Mouse (Mus musculus): Measurements from ENCODE around the gene Cpvl. TPM values are rescaled to one million over a fixed set of nuclear protein-coding genes. Genes with fewer than 3 reads are reported as not detected.

Cpvl gene
- total and polyA plus RNA-seq, 3 experiments, result not detected

DNA sequence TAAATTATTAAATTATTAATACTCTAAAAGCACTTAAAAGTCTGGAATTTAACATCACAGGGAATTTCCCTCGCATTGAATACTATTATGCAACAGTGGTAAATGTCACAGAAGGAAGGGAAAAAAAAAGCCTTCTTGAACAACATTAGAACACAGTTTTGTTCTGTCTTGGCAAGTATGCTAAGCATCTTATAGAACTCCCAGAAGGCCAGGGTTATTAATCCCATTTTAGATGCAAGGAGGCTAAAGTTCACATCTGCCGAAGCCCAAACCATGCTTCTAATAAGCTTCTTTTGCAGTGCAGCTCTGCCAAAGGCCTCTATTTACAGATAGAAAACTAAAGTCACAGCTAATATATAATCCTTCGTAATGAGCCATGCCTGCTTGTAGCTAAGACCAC lies 74.3 kb downstream of the Cpvl start:
- WGBS, result 83% methylated on average over 3 of the region's 3 CpGs
- H3K79me2 ChIP-seq (replicated peaks; ENCODE audit: control insufficient read depth, insufficient read depth, low read length), result no peaks in the 10 kb centered on the region
- TF ChIP-seq POLR2A (IDR thresholded peaks at IDR 0.05; ENCODE audit: insufficient read depth, low read depth, low read length) (no peak), CTCF (IDR thresholded peaks at IDR 0.05) (no peak), EP300 (IDR thresholded peaks at IDR 0.05; ENCODE audit: insufficient read depth, low read depth, low read length) (no peak)
- no peak overlapping the region for H3K27ac ChIP-seq
- no peak overlapping the region for H3K9ac ChIP-seq (ENCODE audit: low read depth, low read length)
- no peak overlapping the region for H3K4me3 ChIP-seq
- intact Hi-C loops (cut with DNase I), result no loop called here
- DNase-seq, result no peak
- peaks cover 3% of the 10 kb centered on the region; the same call in 1 of the 2 replicates for H3K36me3 ChIP-seq (ENCODE audit: control insufficient read depth, insufficient read depth, low read length)
- no peaks in the 10 kb centered on the region; the same call in 1 of the 2 replicates for H3K27me3 ChIP-seq (ENCODE audit: control insufficient read depth, insufficient read depth, low read length)
- H3K4me1 ChIP-seq (ENCODE audit: control insufficient read depth, insufficient read depth, low read length), result peaks cover 14% of the 10 kb centered on the region

- Histone ChIP-seq H3K4me1 (ENCODE audit: control insufficient read depth, insufficient read depth, low read length) (peaks cover 8% of the 10 kb centered on the region), H3K79me2 (replicated peaks; ENCODE audit: control insufficient read depth, insufficient read depth, low read length) (no peaks in the 10 kb centered on the region), H3K36me3 (ENCODE audit: control insufficient read depth, insufficient read depth, low read length) (peaks cover 3% of the 10 kb centered on the region; the same call in 1 of the 2 replicates), H3K27me3 (ENCODE audit: control insufficient read depth, insufficient read depth, low read length) (no peaks in the 10 kb centered on the region), H3K4me3 (no peak overlapping the region), H3K9ac (ENCODE audit: low read depth, low read length) (no peak overlapping the region), H3K27ac (no peak overlapping the region)
- TF ChIP-seq CTCF (IDR thresholded peaks at IDR 0.05) (no peak), EP300 (IDR thresholded peaks at IDR 0.05; ENCODE audit: insufficient read depth, low read depth, low read length) (no peak), POLR2A (IDR thresholded peaks at IDR 0.05; ENCODE audit: insufficient read depth, low read depth, low read length) (no peak)
- no peak for DNase-seq
- intact Hi-C loops (cut with DNase I), result no loop called here
- 82% methylated on average over 8 of the region's 8 CpGs for WGBS
Observed at GRCm38 (mm10) chr6:53901741-53902140, 76.7 kb downstream of the Cpvl start.

GRCm38 (mm10) chr6:53897872-53898464 lies 80.5 kb downstream of the Cpvl start:
- Histone ChIP-seq H3K36me3 (ENCODE audit: control insufficient read depth, insufficient read depth, low read length) (no peaks in the 10 kb centered on the region), H3K27ac (no peak overlapping the region), H3K4me3 (no peak overlapping the region), H3K27me3 (ENCODE audit: control insufficient read depth, insufficient read depth, low read length) (no peaks in the 10 kb centered on the region), H3K4me1 (ENCODE audit: control insufficient read depth, insufficient read depth, low read length) (no peaks in the 10 kb centered on the region), H3K9ac (ENCODE audit: low read depth, low read length) (no peak overlapping the region), H3K79me2 (replicated peaks; ENCODE audit: control insufficient read depth, insufficient read depth, low read length) (no peaks in the 10 kb centered on the region)
- no peak for DNase-seq
- WGBS, result 92% methylated on average over 7 of the region's 7 CpGs
- intact Hi-C loops (cut with DNase I), result no loop called here
- TF ChIP-seq EP300 (IDR thresholded peaks at IDR 0.05; ENCODE audit: insufficient read depth, low read depth, low read length) (no peak), POLR2A (IDR thresholded peaks at IDR 0.05; ENCODE audit: insufficient read depth, low read depth, low read length) (no peak), CTCF (IDR thresholded peaks at IDR 0.05) (no peak)

GRCm38 (mm10) chr6:53897126-53897525 lies 81.3 kb downstream of the Cpvl start:
- DNase-seq, result no peak
- intact Hi-C loops (cut with DNase I), result no loop called here
- Histone ChIP-seq H3K36me3 (ENCODE audit: control insufficient read depth, insufficient read depth, low read length) (no peaks in the 10 kb centered on the region), H3K9ac (ENCODE audit: low read depth, low read length) (no peak overlapping the region), H3K27me3 (ENCODE audit: control insufficient read depth, insufficient read depth, low read length) (no peaks in the 10 kb centered on the region), H3K4me1 (ENCODE audit: control insufficient read depth, insufficient read depth, low read length) (no peaks in the 10 kb centered on the region), H3K79me2 (replicated peaks; ENCODE audit: control insufficient read depth, insufficient read depth, low read length) (no peaks in the 10 kb centered on the region), H3K27ac (no peak overlapping the region), H3K4me3 (no peak overlapping the region)
- TF ChIP-seq POLR2A (IDR thresholded peaks at IDR 0.05; ENCODE audit: insufficient read depth, low read depth, low read length), result no peak
- no peak for TF ChIP-seq EP300 (IDR thresholded peaks at IDR 0.05; ENCODE audit: insufficient read depth, low read depth, low read length)
- TF ChIP-seq CTCF (IDR thresholded peaks at IDR 0.05), result no peak
- WGBS, result 94% methylated on average over 6 of the region's 6 CpGs

DNA sequence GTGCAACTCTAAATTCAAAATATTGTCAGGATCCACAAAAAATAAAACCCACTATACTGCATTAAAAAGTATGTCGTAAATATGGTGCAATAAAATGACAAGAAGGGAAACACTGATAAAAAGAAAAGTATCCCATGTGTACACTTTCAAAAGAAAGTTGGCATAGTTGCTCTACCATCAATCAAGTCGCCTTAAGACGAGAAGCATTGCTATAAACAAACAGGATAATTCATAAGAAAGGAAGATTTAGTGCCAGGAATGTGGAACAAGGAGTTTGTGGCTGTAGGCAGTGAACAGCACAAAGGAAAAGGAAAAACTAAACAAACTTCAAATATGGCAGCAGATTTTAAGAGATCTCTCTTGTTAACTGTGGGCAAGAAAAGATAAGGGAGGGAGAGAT lies 84.7 kb downstream of the Cpvl start:
- DNase-seq, result no peak
- Histone ChIP-seq H3K4me1 (ENCODE audit: control insufficient read depth, insufficient read depth, low read length) (no peaks in the 10 kb centered on the region), H3K9ac (ENCODE audit: low read depth, low read length) (no peak overlapping the region), H3K4me3 (no peak overlapping the region), H3K27ac (no peak overlapping the region), H3K79me2 (replicated peaks; ENCODE audit: control insufficient read depth, insufficient read depth, low read length) (no peaks in the 10 kb centered on the region), H3K27me3 (ENCODE audit: control insufficient read depth, insufficient read depth, low read length) (no peaks in the 10 kb centered on the region), H3K36me3 (ENCODE audit: control insufficient read depth, insufficient read depth, low read length) (no peaks in the 10 kb centered on the region)
- TF ChIP-seq EP300 (IDR thresholded peaks at IDR 0.05; ENCODE audit: insufficient read depth, low read depth, low read length) (no peak), POLR2A (IDR thresholded peaks at IDR 0.05; ENCODE audit: insufficient read depth, low read depth, low read length) (no peak), CTCF (IDR thresholded peaks at IDR 0.05) (no peak)
- 76% methylated on average over 3 of the region's 3 CpGs for WGBS
- intact Hi-C loops (cut with DNase I), result no loop called here

DNA sequence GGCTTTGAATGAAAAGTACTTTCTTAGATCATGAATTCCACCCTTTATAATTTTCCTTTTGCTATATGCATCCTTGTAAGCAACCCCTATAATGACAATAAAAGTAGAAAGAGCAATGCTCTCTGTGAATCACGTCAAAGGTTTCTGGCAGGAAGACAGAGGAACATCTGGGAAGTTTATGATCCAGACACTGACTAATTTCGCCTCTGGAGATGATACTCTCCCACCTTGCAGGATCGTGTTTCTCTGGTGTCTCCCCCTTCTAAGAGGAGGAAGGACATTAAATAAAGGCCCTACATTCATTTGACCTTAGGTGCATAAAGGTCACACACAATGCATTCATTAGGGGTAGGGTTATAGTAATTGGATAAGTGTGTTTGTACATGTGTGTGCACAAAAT lies 87.4 kb downstream of the Cpvl start:
- DNase-seq, result no peak
- H3K79me2 ChIP-seq (replicated peaks; ENCODE audit: control insufficient read depth, insufficient read depth, low read length), result no peaks in the 10 kb centered on the region
- H3K27ac ChIP-seq, result no peak overlapping the region
- no peak overlapping the region for H3K9ac ChIP-seq (ENCODE audit: low read depth, low read length)
- WGBS, result 49% methylated on average over 3 of the region's 3 CpGs
- H3K36me3 ChIP-seq (ENCODE audit: control insufficient read depth, insufficient read depth, low read length), result no peaks in the 10 kb centered on the region
- TF ChIP-seq POLR2A (IDR thresholded peaks at IDR 0.05; ENCODE audit: insufficient read depth, low read depth, low read length) (no peak), CTCF (IDR thresholded peaks at IDR 0.05) (no peak)
- H3K4me3 ChIP-seq, result no peak overlapping the region
- no peaks in the 10 kb centered on the region for H3K27me3 ChIP-seq (ENCODE audit: control insufficient read depth, insufficient read depth, low read length)
- no peaks in the 10 kb centered on the region for H3K4me1 ChIP-seq (ENCODE audit: control insufficient read depth, insufficient read depth, low read length)
- intact Hi-C loops (cut with DNase I), result loop anchor here (2.0 kb wide), 1 partner anchor 16 kb away; no protein-coding TSS in a partner anchor
